Mouse (Mus musculus) spleen, adult 18-20 months (tissue): ENCODE results near the gene Ralgds.

Experiments
- DNase-seq, 2 experiments: peaks; one replicate each; pipeline ENCODE4 v3.0.0; 2022; ENCODE audit warnings: mixed read lengths in 2 of 2

Ralgds gene

DNA sequence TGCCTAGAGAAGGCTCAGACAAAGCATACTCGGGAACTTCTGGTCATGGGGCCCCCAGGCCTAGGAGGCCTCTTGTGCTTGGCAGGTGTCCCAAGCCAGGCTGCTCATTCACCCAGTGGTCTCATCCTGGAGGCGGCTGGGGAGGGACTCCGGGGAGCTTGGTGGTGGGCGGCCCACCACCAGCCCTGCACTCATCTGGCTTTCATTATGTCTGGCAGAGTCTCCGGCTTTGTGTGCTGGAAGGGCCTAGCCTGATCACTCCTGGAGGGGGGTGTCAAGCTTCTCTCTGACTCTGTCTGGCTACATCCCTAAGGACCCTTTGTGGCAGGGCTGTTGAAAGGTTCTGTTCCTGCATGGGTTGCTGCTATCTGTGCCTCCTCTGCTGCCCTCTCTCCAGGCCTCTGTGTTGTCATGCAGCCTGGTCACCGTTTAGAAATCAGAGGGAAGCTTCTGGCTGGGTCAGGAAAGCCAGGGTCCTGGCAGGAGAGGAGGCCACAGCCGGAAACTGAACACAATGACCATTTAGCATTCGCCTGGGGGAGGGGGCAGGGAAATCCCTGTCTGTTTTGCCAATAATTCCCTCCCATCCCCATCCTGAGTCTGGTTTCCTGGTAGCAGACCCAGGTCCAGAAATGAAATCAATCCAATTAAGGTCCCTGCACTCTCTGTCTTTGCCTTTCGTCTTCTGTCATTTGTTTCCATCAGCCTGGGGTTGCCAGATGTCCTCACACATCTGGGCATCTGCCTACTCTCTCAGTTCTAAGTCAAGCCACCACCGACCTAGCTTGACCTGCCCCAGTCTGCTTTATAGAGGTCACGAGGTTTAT is 21.7 kb downstream of the Ralgds start:
- no peak for DNase-seq

- DNase-seq: no peak
Measured at GRCm38 (mm10) chr2:28535263-28535540, 22.3 kb downstream of the Ralgds start.

- DNase-seq: no peak
Measured at GRCm38 (mm10) chr2:28535650-28536049, 22.7 kb downstream of the Ralgds start.

- DNase-seq: no peak
Measured at GRCm38 (mm10) chr2:28536166-28536565, 23.2 kb downstream of the Ralgds start.

- no peak for DNase-seq
Measured at GRCm38 (mm10) chr2:28536766-28537633, 24.1 kb downstream of the Ralgds start.

- DNase-seq: no peak
Measured at GRCm38 (mm10) chr2:28537634-28537920, 24.7 kb downstream of the Ralgds start.

- peak; percentile 33 to 43 for DNase-seq
Measured at GRCm38 (mm10) chr2:28537995-28538816, 25.3 kb downstream of the Ralgds start.

GRCm38 (mm10) chr2:28538817-28539128 is 25.8 kb downstream of the Ralgds start:
- no peak for DNase-seq

- peak; percentile 62 to 63 for DNase-seq
Measured at GRCm38 (mm10) chr2:28539206-28539605, 26.3 kb downstream of the Ralgds start.

DNA sequence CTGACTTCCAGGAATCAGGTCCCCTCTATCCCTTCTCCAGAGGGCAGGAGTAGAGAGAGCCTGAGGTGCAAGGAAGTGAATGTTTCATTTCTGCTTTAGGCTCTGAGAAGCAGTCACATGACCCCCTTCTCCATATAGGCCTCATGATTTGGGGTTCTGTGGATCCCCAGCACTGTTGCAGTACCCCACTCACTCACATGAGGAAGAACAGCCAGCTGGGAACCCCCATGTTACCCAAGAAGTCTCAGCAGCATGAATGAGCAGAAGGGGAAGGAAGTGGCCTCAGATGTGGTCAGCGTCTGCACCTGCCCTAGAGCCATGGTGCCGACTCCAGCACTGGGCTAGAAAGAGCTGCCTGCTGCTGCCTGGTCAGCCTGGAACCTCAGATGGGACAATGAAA is 27.0 kb downstream of the Ralgds start:
- DNase-seq: peak; percentile 54 to 68

- no peak for DNase-seq
Measured at GRCm38 (mm10) chr2:28540587-28541227, 27.8 kb downstream of the Ralgds start.

GRCm38 (mm10) chr2:28543894-28544293 is 31.0 kb downstream of the Ralgds start:
- no peak for DNase-seq

- DNase-seq: no peak
Measured at GRCm38 (mm10) chr2:28545976-28546375, 33.1 kb downstream of the Ralgds start.

- DNase-seq: no peak
Measured at GRCm38 (mm10) chr2:28546560-28546959, 33.6 kb downstream of the Ralgds start.

DNA sequence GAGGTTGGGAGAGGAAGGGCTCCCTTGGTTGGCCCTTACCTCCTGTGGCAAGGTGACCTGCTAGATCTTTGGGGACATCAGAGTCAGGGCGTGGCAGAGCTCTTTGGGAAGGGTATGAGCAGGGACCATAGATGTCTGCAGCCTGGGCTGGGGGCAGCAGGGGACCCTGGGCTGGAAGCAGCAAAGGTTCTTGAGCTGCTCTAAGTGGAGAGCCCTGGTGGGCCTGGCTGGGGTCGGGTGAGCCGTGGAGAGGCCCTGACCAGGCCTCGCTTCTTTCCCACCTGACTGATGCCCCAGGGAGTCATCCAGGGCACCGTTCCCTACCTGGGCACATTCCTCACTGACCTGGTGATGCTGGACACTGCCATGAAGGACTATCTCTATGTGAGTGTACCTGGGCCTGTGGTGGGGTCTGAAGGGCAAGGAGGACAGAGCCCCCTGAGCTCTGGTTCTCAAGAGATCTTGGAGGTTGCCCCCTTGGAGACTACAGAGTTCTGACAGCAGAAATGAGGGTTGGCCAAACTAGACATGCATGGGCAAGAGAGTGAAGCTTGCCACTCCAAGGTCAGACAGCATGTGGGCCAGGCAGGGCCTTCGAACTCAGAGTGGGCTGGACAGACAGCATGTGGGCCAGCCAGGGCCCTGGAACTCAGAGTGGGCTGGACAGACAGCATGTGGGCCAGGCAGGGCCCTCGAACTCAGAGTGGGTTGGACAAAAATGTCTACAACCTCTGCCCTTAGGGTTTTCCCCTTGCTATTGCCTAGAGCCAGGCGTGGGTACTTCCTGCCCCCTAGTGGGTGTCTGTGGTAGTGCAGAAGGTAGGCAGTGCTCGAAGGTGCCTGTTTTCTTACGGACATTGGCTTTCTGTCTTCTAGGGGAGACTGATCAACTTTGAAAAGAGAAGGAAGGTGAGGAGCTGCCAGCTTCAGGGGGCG is 34.6 kb downstream of the Ralgds start:
- peak; percentile 78 to 91 for DNase-seq

- DNase-seq: no peak
Measured at GRCm38 (mm10) chr2:28549157-28549556, 36.2 kb downstream of the Ralgds start.

DNA sequence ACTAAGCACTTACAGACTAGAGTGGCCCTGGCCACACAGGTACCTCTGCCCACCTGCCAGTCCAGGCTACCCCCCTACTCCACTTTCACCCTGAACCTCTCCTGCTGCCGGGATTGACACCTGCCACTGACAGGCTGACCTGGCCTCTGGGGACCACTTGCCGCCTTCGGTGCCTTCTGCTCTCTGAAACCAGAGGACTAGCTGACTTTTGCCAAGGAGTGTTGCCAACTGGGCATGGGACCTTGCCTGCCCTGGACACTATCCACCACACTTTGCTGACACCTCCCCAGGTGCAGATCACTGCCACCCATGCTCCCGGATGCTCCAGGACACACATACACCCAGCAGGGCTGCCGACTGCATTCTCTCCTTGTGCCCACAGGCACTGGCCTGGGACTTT is 39.4 kb downstream of the Ralgds start:
- no peak for DNase-seq

DNA sequence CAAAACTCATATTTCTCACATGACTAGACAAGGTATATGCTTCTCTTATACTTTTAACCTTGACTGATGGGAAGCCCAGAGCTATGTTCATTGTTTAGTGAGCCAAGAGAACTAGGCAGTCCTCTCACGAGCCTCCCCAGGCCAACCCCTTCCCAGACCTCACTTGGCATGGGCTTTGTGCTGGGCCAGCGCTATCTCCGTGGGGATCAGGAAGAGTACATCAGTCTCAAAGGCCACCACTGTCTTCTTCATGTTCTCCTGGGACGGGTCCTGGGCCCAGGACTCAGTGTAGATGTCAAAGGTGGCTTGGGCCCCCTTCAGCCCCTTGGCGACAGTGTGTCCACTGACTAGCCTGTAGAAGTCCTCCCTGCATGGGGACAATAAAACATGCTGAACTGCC is 44.5 kb downstream of the Ralgds start:
- DNase-seq: no peak

DNA sequence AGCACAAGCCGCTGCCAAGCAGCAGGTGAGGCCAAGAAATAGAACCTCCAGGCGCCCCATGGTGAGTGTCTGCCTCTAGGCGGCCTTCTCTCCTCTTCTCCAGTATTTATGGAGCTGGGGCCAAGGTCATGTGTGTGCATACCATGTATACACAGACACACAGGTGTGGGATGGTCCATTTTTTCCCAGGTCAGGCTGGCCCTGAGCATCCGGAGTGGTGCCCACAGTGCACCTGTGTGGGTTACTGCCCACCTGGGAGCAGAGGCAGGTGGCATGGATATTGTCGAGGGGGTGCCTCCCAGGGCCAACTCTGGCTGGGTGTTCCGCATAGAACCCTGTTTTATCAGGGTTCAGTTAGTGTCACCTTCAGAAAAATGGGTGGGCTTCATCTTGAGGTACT is 50.4 kb downstream of the Ralgds start, which contains the start of gene Cel:
Gene Cel, minus strand, starts transcription at position 101 of the 400 bp plus-strand sequence.
- DNase-seq: no peak

DNA sequence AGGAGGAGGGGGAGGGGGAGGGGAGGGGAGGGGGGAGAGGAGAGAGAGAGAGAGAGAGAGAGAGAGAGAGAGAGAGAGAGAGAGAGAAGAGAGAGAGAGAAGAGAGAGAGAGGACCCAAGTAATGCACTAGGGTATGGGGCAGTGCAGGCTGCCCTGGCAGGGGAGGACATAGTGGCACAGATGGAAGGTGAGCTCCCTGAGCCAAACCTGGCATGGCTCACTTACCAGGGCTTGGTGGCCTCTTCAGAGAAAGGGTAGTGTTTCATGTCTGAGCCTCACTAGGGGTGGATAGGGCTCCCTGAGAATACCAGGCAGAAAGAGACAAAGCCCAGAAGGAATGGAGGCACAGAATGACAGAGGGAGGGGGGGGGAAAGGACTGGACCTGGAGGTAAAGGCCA is 50.9 kb downstream of the Ralgds start:
- no peak for DNase-seq

GRCm38 (mm10) chr2:28564380-28564779 is 51.5 kb downstream of the Ralgds start:
- no peak for DNase-seq

DNA sequence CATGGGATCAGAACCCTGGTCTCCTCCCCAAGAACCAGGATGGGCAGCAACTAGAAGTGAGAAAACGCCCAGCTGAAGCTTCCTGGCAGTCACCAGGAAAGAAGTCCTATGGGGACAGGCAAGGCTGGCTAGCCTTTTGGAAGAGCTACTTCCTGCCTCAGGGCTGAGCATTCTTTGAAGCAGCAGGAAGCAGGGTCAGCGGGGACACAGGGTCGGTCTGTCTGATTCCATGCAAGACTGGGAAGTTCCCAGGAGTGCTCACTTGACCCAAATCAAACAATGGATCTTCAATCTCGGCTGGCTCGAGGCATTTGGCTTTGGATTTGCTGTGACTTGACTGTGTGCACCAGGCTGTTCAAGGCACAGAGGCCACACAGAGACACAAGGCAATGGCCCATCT is 53.6 kb downstream of the Ralgds start:
- no peak for DNase-seq
